In the genomic region with DNA sequence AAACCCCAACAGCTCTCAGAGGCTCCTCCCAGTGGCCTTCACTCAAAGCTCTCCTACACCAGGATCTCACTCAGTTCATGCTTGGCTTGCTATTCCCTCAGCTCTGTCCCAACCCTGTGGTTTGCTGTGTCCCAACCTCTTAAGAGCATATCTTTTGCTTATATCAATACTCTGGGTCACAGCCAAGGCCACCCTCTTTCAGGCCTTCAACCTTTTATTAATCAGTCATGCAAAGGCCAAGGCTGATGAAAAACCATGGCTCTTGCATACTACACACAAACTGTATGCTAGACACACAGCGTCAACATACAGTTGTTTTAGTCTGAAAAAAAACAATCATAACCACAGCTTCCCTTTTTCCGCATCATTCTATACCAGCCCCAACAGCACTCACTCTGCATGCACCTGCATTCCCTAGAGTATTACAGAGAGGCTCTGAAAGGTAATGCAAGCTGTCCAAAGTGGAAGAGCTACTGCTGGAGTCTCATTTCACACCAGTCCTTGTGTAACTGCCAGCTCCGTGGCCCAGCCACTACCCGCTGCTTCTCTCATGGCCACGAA, we compare ENCODE assay signal across 15 mouse cellular contexts. TPM values are rescaled to one million over a fixed set of nuclear protein-coding genes. Genes with fewer than 3 reads are reported as not detected.
DNase-seq lines count a peak whose midpoint lies in the region; ATAC-seq and TF ChIP-seq lines count a peak whose summit lies in the region.
"Had no signal": no experiment of that assay in that cellular context is flagged by ENCODE, and none has a peak within 500 bp of the region (broad histone marks: within the 10 kb centered on the region; RNA-seq: fewer than 3 reads in every experiment).

No protein-coding gene starts in this region.

- no peaks in the 10 kb centered on the region for H3K9me3 ChIP-seq in lung, postnatal 0 days (ENCODE audit: low read length)
- no peaks in the 10 kb centered on the region for H3K9me3 ChIP-seq in MEL (replicated peaks; ENCODE audit: insufficient read depth, low read length)
- H3K9me3 ChIP-seq in hindbrain, embryonic 10.5 days = no peaks in the 10 kb centered on the region
- H3K9me3 ChIP-seq: heart, embryonic 12.5 days; limb, embryonic 12.5 days had no signal

- H3K4me1 ChIP-seq in lung, postnatal 0 days (ENCODE audit: insufficient read depth, low read depth, low read length) = no peaks in the 10 kb centered on the region
- H3K4me1 ChIP-seq in MEL (ENCODE audit: control insufficient read depth in 1 of 2, insufficient read depth in 2 of 2, low read length in 2 of 2) = peaks cover 0 to 12% of the 10 kb centered on the region in 2 experiments; a peak in 2 of 4 replicates
- H3K4me1 ChIP-seq in hindbrain, embryonic 10.5 days (replicated peaks) = peaks cover 13% of the 10 kb centered on the region

- no peak for TF ChIP-seq POLR2A in MEL (IDR thresholded peaks at IDR 0.05; ENCODE audit: control insufficient read depth in 1 of 2, insufficient read depth in 1 of 2, low read depth in 1 of 2, low read length in 2 of 2, poor library complexity in 1 of 2)

- no peak overlapping the region for H3K4me3 ChIP-seq in lung, postnatal 0 days (ENCODE audit: low read depth, low read length)
- no peak overlapping the region for H3K4me3 ChIP-seq in MEL (ENCODE audit: control insufficient read depth in 1 of 2, insufficient read depth in 1 of 2, low read depth in 2 of 2, low read length in 2 of 2)
- no peak overlapping the region for H3K4me3 ChIP-seq in hindbrain, embryonic 10.5 days
- H3K4me3 ChIP-seq: heart, embryonic 12.5 days; left cerebral cortex, adult 2 months; limb, embryonic 12.5 days had no signal

- no peak for TF ChIP-seq EP300 in lung, postnatal 0 days (IDR thresholded peaks at IDR 0.05)
- TF ChIP-seq EP300 in MEL (IDR thresholded peaks at IDR 0.05; ENCODE audit: low read depth in 1 of 2, low read length in 2 of 2) = no peak

- no peaks in the 10 kb centered on the region for H3K36me3 ChIP-seq in lung, postnatal 0 days (ENCODE audit: insufficient read depth, low read length)
- peaks cover 0 to 2% of the 10 kb centered on the region in 2 experiments; a peak in 1 of 4 replicates for H3K36me3 ChIP-seq in MEL (ENCODE audit: control insufficient read depth in 1 of 2, insufficient read depth in 2 of 2, low read length in 2 of 2)
- no peaks in the 10 kb centered on the region for H3K36me3 ChIP-seq in hindbrain, embryonic 10.5 days
- H3K36me3 ChIP-seq: heart, embryonic 12.5 days; limb, embryonic 12.5 days had no signal

- WGBS in lung, postnatal 0 days = 83% methylated on average over 5 of the region's 5 CpGs
- WGBS in hindbrain, embryonic 10.5 days = 90% methylated on average over 5 of the region's 5 CpGs

- DNase-seq in lung, postnatal 0 days (ENCODE audit: low spot score) = peak; percentile 22
- no peak for DNase-seq in lung, postnatal 25 days (ENCODE audit: low spot score)
- DNase-seq in MEL (ENCODE audit: low read depth, low spot score) = peak; percentile 54
- peak; percentile 51 for DNase-seq in adrenal gland, postnatal 25 days
- DNase-seq in hindbrain, embryonic 10.5 days (ENCODE audit: low spot score) = no peak
- no peak for DNase-seq in MN1 (ENCODE audit: low spot score)
- DNase-seq: cerebellum, adult 11-12 months; kidney, adult 18-20 months; thymus, adult 18-20 months had no signal

- H3K27me3 ChIP-seq in lung, postnatal 0 days (replicated peaks; ENCODE audit: insufficient read depth, low read length) = no peaks in the 10 kb centered on the region
- H3K27me3 ChIP-seq in MEL (ENCODE audit: control insufficient read depth in 1 of 2, insufficient read depth in 2 of 2, low read length in 2 of 2) = no peaks in the 10 kb centered on the region; a peak in 1 of 4 replicates
- H3K27me3 ChIP-seq in hindbrain, embryonic 10.5 days (ENCODE audit: insufficient read depth, poor library complexity, severe bottlenecking) = no peaks in the 10 kb centered on the region
- H3K27me3 ChIP-seq: heart, embryonic 12.5 days; limb, embryonic 12.5 days had no signal

- H3K79me2 ChIP-seq in MEL (ENCODE audit: control insufficient read depth, insufficient read depth, low read length, poor library complexity) = no peaks in the 10 kb centered on the region

- no peak for TF ChIP-seq CTCF in lung, postnatal 0 days (IDR thresholded peaks at IDR 0.05)
- TF ChIP-seq CTCF in MEL (IDR thresholded peaks at IDR 0.05 in 2 of 3, conservative IDR thresholded peaks at IDR 0.05 in 1 of 3; ENCODE audit: control insufficient read depth in 1 of 3, insufficient read depth in 1 of 3, low read depth in 2 of 3, low read length in 3 of 3, poor library complexity in 1 of 3, severe bottlenecking in 1 of 3) = no peak

- peak; percentile 28; the same call in 1 of the 2 replicates for ATAC-seq in lung, postnatal 0 days
- ATAC-seq in neutrophil, adult 5-6 weeks (ENCODE audit: extremely low read depth, insufficient number of reproducible peaks, low FRiP score, poor library complexity, severe bottlenecking) = peak; percentile 84
- ATAC-seq: forebrain, embryonic 14.5 days had no signal

- TF ChIP-seq RAD21 in MEL (IDR thresholded peaks at IDR 0.05; ENCODE audit: low read depth, low read length) = no peak

- no peak overlapping the region for H3K27ac ChIP-seq in lung, postnatal 0 days (ENCODE audit: low read length)
- no peak overlapping the region for H3K27ac ChIP-seq in MEL (ENCODE audit: control insufficient read depth, low read depth, low read length)
- no peak overlapping the region for H3K27ac ChIP-seq in hindbrain, embryonic 10.5 days
- H3K27ac ChIP-seq: left cerebral cortex, adult 2 months; limb, embryonic 12.5 days had no signal

- no peak overlapping the region for H3K9ac ChIP-seq in lung, postnatal 0 days (replicated peaks; ENCODE audit: low read depth)
- no peak overlapping the region for H3K9ac ChIP-seq in MEL (ENCODE audit: control insufficient read depth, low read depth, low read length, poor library complexity, severe bottlenecking)
- H3K9ac ChIP-seq: heart, embryonic 12.5 days; limb, embryonic 12.5 days had no signal

- no peak overlapping the region for H3K4me2 ChIP-seq in lung, postnatal 0 days (replicated peaks; ENCODE audit: low read depth, low read length)
- H3K4me2 ChIP-seq: heart, embryonic 12.5 days; limb, embryonic 12.5 days; midbrain, embryonic 11.5 days had no signal

TF ChIP-seq in MEL, 35 proteins besides CTCF, POLR2A, EP300 and RAD21:
- TF ChIP-seq ZNF384 (IDR thresholded peaks at IDR 0.05; ENCODE audit: low read depth, low read length) (peak; percentile 45; the same call in 1 of the 2 replicates), NELFE (IDR thresholded peaks at IDR 0.05; ENCODE audit: low read depth, low read length) (no peak), HCFC1 (IDR thresholded peaks at IDR 0.05; ENCODE audit: low read depth, low read length) (no peak)

RNA-seq across cellular contexts. Expression of a gene that starts 27.7 kb away (rescaled TPM):
- 16.8 and 19.6 TPM in 2 replicates for polyA plus RNA-seq in lung, postnatal 0 days (2015; fragmentation: Nextera tagmentation; extraction: Ambion mirVana)
- total RNA-seq in MEL (2012; rRNA removed) = 30.6 and 38.8 TPM in 2 replicates
- polyA plus RNA-seq in MEL (2012; ENCODE audit: insufficient read depth in 1 of 2, insufficient read length in 2 of 2, low read depth in 1 of 2, low replicate concordance in 2 of 2, missing spikeins in 1 of 2) = 100 to 1,000 TPM in 1 of 2 experiments, 10 to 100 TPM in 1; 59.8 to 123 TPM
- 79.1 and 91.4 TPM in 2 replicates for total RNA-seq in adrenal gland, postnatal 25 days (2021)
- total RNA-seq in neutrophil, adult 5-6 weeks (2017) = 86.9 and 104 TPM in 2 replicates
- 54.9 and 59.3 TPM in 2 replicates for polyA plus RNA-seq in hindbrain, embryonic 10.5 days (2016; fragmentation: Nextera tagmentation; extraction: Ambion mirVana)

RNA-seq across cellular contexts. Expression of a gene that starts 44.7 kb away (rescaled TPM):
- 0.39 and 0.40 TPM in 2 replicates for polyA plus RNA-seq in lung, postnatal 0 days (2015; fragmentation: Nextera tagmentation; extraction: Ambion mirVana)
- not detected in 2 replicates for total RNA-seq in MEL (2012; rRNA removed)
- not detected for polyA plus RNA-seq in MEL (2012; ENCODE audit: insufficient read depth in 1 of 2, insufficient read length in 2 of 2, low read depth in 1 of 2, low replicate concordance in 2 of 2, missing spikeins in 1 of 2)
- total RNA-seq in adrenal gland, postnatal 25 days (2021) = 0.52 and 0.62 TPM in 2 replicates
- total RNA-seq in neutrophil, adult 5-6 weeks (2017) = not detected in 2 replicates
- polyA plus RNA-seq in hindbrain, embryonic 10.5 days (2016; fragmentation: Nextera tagmentation; extraction: Ambion mirVana) = 19.5 and 20.5 TPM in 2 replicates

Comparison
In these comparisons a context has a peak if more than half of its experiments do, and no peak if none do; other contexts are left out.
1. DNase-seq: peak in lung, postnatal 0 days (single experiment), MEL (single experiment) and adrenal gland, postnatal 25 days (single experiment); none in lung, postnatal 25 days (single experiment), hindbrain, embryonic 10.5 days (single experiment) and MN1 (single experiment).